Mouse (Mus musculus) spleen, postnatal 36 days (tissue): ENCODE data around the gene Lamtor1.

ENCODE experiments used
- DNase-seq, 2 experiments: peaks; one replicate each; pipeline ENCODE4 v3.0.0; 2022; ENCODE audit warnings: low spot score in 2 of 2, mixed read lengths in 1 of 2

Gene Lamtor1

GRCm38 (mm10) chr7:101955276-101955675 lies 49.6 kb downstream of the Lamtor1 start:
- no peak for DNase-seq

- no peak for DNase-seq
These were observed 50.2 kb downstream of the Lamtor1 start for GRCm38 (mm10) chr7:101955862-101956261.

- DNase-seq: no peak
These were observed 50.8 kb downstream of the Lamtor1 start for GRCm38 (mm10) chr7:101956481-101956880.

GRCm38 (mm10) chr7:101956911-101957310 lies 51.2 kb downstream of the Lamtor1 start:
- DNase-seq: no peak

- DNase-seq: no peak
These were observed 57.1 kb downstream of the Lamtor1 start for GRCm38 (mm10) chr7:101962829-101963228.

- no peak for DNase-seq
These were observed 57.9 kb downstream of the Lamtor1 start for GRCm38 (mm10) chr7:101963621-101964020.

GRCm38 (mm10) chr7:101964551-101964950 lies 58.8 kb downstream of the Lamtor1 start:
- DNase-seq: no peak

- peak in 1 of 2 experiments; percentile 14 for DNase-seq
These were observed 59.9 kb downstream of the Lamtor1 start for GRCm38 (mm10) chr7:101965606-101966005.

- no peak for DNase-seq
These were observed 61.6 kb downstream of the Lamtor1 start for GRCm38 (mm10) chr7:101967256-101967655.

- no peak for DNase-seq
These were observed 63.0 kb downstream of the Lamtor1 start for GRCm38 (mm10) chr7:101968751-101969150.

GRCm38 (mm10) chr7:101969694-101970428 lies 64.2 kb downstream of the Lamtor1 start:
- peak; percentile 78 to 84 for DNase-seq

- DNase-seq: peak; percentile 85 to 87
These were observed 64.7 kb downstream of the Lamtor1 start for GRCm38 (mm10) chr7:101970429-101970775.

DNA sequence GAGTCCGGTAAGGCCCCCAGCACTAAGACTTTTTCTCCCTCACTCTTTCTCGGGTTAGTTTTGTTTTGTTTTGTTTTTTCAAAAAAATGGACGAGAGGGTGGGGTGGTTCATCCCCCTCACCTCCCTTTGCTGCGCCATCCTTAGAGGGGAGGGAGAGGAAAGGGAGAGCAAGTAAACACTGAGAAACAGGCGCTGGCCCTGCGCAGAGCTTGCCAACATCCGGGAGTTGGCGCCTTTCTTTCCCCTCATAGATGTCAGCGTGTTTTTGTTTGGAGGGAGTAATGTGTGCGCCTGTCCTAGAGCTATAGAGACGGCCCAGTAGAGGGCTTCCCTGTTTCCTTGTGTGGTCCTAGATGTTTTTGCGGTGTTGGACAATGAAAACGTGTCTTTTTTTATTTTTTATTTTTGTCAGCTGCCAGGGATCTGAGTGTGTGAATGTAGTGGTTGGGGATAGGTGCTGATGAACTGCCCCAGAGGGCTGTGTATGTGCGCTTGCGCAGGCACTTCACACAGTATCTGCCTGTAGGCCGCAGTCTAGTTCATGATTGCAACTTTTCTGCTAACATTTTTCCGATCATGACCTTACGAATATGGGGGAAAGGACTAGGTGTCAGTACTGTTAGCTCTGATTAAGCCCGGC lies 65.2 kb downstream of the Lamtor1 start:
- DNase-seq: peak; percentile 58 to 65

DNA sequence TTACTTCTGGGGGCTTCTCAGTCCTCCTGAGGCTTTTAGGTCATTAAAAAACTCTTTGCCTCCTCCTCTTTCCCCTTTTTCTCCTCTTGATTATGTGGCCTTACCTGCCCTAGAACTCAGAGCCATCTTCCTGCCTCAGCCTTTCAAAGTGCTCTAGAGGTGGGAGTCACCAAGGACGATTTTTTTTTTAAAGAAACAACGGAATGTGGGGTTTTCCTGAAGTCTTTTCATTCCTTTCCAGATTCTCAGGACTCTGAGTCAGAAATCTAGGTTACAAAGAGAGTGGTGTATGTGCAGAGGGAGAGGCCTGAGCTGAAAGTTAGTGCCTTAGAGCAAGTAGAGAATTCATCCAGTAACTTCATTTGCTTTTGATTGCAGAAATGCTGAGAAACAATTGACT lies 66.0 kb downstream of the Lamtor1 start:
- no peak for DNase-seq

DNA sequence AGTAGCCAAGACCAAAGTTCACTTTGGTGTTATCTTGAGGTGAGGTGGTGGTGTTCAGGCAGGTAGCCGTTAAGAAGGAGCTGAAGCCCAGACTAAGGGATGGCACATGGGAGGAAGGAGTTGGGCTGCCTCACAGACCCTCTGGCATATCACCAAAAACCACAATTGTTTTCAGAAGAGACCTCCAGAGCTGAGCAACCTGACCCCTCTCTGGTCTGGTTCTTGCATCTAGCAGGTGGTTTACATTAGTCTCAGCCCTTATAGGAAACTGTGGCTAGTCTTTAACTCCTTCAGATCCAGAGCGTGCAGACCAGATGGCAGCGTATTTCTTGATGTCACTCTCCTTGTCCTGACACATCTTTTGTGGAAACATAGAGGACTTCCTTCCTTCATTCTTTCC lies 68.0 kb downstream of the Lamtor1 start:
- no peak for DNase-seq

DNA sequence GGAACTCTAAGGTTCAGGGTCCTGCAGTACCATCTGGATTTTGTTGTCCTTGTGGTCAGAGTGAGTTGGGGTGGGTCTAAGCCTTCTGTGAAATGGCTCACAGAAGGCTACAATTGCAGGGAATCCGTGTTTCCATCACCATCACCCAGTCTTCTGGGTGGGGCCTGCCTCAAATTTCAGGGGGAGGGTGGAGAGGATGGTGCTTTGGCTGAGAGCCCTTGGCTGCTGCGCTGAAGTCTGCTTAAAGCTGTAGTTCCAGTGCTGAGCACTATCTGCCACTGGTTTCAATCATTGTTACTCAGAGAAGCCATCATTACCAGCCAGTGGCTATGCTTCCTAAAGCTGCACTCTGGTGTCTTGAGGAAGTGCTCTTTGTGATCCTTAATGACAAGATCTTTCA lies 68.8 kb downstream of the Lamtor1 start:
- DNase-seq: no peak
